Mouse (Mus musculus) stomach, embryonic 14.5 days (tissue): ENCODE data around the gene Tkfc. TPM values are rescaled to one million over a fixed set of nuclear protein-coding genes. Genes with fewer than 3 reads are reported as not detected.

Source experiments
- ATAC-seq: fragments of 200-750 bp; cut with Nextera tagmentation; 2 replicates; pipeline ENCODE4 v1.8.0; 2017; ENCODE audit warnings: low read depth, moderate TSS enrichment; ENCODE audit not compliant: insufficient number of reproducible peaks, insufficient read depth, low FRiP score
- H3K27ac ChIP-seq: fragments of 300-500 bp; sonication (generic); 2 replicates; pipeline ENCODE4 v1.5.1; 2014; ENCODE audit warnings: mild to moderate bottlenecking, low read length, moderate library complexity, mixed read lengths
- H3K27me3 ChIP-seq: fragments of 300-500 bp; sonication (generic); 2 replicates; pipeline ENCODE4 v1.6.1; 2014; ENCODE audit warnings: low read length, control low read depth, mixed read lengths; ENCODE audit not compliant: control insufficient read depth, insufficient read depth
- H3K36me3 ChIP-seq: fragments of 300-500 bp; sonication (generic); 2 replicates; pipeline ENCODE4 v1.6.1; 2014; ENCODE audit warnings: mild to moderate bottlenecking, control low read depth, low read length, moderate library complexity, mixed read lengths; ENCODE audit not compliant: control insufficient read depth, insufficient read depth
- H3K4me1 ChIP-seq: fragments of 300-500 bp; sonication (generic); 2 replicates; pipeline ENCODE4 v1.6.1; 2014; ENCODE audit warnings: low read length, control low read depth, mixed read lengths; ENCODE audit not compliant: control insufficient read depth, insufficient read depth
- H3K4me2 ChIP-seq: fragments of 300-500 bp; sonication (generic); replicated peaks from 2 replicates; pipeline ENCODE4 v1.6.1; 2014; ENCODE audit warnings: low read depth, low read length, control low read depth
- H3K4me3 ChIP-seq: fragments of 300-500 bp; sonication (generic); 2 replicates; pipeline ENCODE4 v1.5.1; 2014; ENCODE audit warnings: low read depth, low read length, control low read depth
- H3K9ac ChIP-seq: fragments of 300-500 bp; sonication (generic); replicated peaks from 2 replicates; pipeline ENCODE4 v1.6.1; 2014; ENCODE audit warnings: low read depth, mild to moderate bottlenecking, control low read depth, low read length, moderate library complexity, mixed read lengths
- H3K9me3 ChIP-seq: fragments of 300-500 bp; sonication (generic); 2 replicates; pipeline ENCODE4 v1.6.1; 2016; ENCODE audit warnings: low read depth, low read length, control low read depth; ENCODE audit not compliant: control insufficient read depth
- WGBS: fragments of 180-500 bp; shearing (Covaris S2); extraction: QIAGEN DNeasy Blood & Tissue Kit; methylation state at CpG from one replicate; pipeline ENCODE4 v1.1.7; 2014; 5-methylcytosine and 5-hydroxymethylcytosine counted together
- polyA plus RNA-seq: library from polyadenylated mRNA; unstranded; fragments of >200 nt; fragmentation: Nextera tagmentation; extraction: Ambion mirVana; gene quantifications from 2 replicates; pipeline ENCODE4 v1.2.1, GENCODE M21; 2014

Tkfc gene
- polyA plus RNA-seq: 17.7 and 19.2 TPM in 2 replicates

- Histone ChIP-seq H3K36me3 (peaks cover 31% of the 10 kb centered on the region), H3K27ac (peak within 1 kb of the TSS; percentile 93), H3K4me3 (peak within 1 kb of the TSS; percentile 98), H3K27me3 (no peaks in the 10 kb centered on the region), H3K4me1 (peaks cover 27% of the 10 kb centered on the region), H3K9ac (peak within 1 kb of the TSS; percentile 94), H3K9me3 (no peaks in the 10 kb centered on the region), H3K4me2 (peak within 1 kb of the TSS; percentile 85)
- ATAC-seq: peak; percentile 97
- under 1% methylated on average over 49 of the region's 49 CpGs for WGBS
These were observed at the start of gene Tkfc, which contains the start of gene Ddb1 for GRCm38 (mm10) chr19:10605293-10605900. TSS of gene Tkfc (minus strand) at chr19:10605654. TSS of gene Ddb1 (plus strand) at chr19:10605327.

DNA sequence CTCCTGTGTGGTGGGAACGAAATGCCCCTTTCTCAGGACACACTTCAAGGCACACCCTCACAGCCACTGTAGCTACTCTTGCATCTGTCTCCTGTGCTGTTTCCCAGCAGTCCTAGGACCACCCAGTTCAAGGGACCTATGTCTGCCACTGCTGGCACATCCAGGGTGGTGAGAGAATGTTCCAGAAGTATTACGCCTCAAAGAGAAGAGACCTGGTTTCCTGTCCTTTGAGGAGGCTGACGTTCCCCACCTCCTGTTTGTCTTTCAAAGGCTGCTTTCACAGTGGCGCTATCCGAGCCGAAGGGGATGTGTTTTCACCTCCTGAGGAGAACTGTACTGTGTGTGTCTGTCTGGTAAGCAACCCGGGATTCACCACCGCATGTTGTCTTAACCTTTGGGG, 42.7 kb upstream of the Tkfc start:
- H3K27ac ChIP-seq: no peak overlapping the region
- no peak overlapping the region for H3K4me2 ChIP-seq
- no peak for ATAC-seq
- no peaks in the 10 kb centered on the region for H3K4me1 ChIP-seq
- H3K9me3 ChIP-seq: no peaks in the 10 kb centered on the region
- WGBS: 75% methylated on average over 8 of the region's 8 CpGs
- H3K4me3 ChIP-seq: no peak overlapping the region
- no peaks in the 10 kb centered on the region for H3K36me3 ChIP-seq
- no peaks in the 10 kb centered on the region for H3K27me3 ChIP-seq
- H3K9ac ChIP-seq: no peak overlapping the region

- ATAC-seq: no peak
- Histone ChIP-seq H3K36me3 (no peaks in the 10 kb centered on the region), H3K4me3 (no peak overlapping the region), H3K4me2 (no peak overlapping the region), H3K9ac (no peak overlapping the region), H3K27ac (no peak overlapping the region), H3K9me3 (no peaks in the 10 kb centered on the region), H3K4me1 (no peaks in the 10 kb centered on the region), H3K27me3 (no peaks in the 10 kb centered on the region)
- 87% methylated on average over 2 of the region's 2 CpGs for WGBS
These were observed 40.2 kb upstream of the Tkfc start for GRCm38 (mm10) chr19:10645616-10646015.

GRCm38 (mm10) chr19:10640589-10641378, 35.3 kb upstream of the Tkfc start:
- no peak overlapping the region for H3K4me2 ChIP-seq
- H3K27ac ChIP-seq: no peak overlapping the region
- no peaks in the 10 kb centered on the region for H3K9me3 ChIP-seq
- no peaks in the 10 kb centered on the region for H3K27me3 ChIP-seq
- ATAC-seq: peak; percentile 10; the same call in 1 of the 2 replicates
- no peak overlapping the region for H3K4me3 ChIP-seq
- no peaks in the 10 kb centered on the region for H3K36me3 ChIP-seq
- WGBS: 44% methylated on average over 13 of the region's 13 CpGs
- H3K9ac ChIP-seq: no peak overlapping the region
- H3K4me1 ChIP-seq: no peaks in the 10 kb centered on the region

GRCm38 (mm10) chr19:10640080-10640479, 34.6 kb upstream of the Tkfc start:
- Histone ChIP-seq H3K4me1 (0 out of 2 replicates have a peak, but pooled peaks cover 2% of the 10 kb centered on the region), H3K4me3 (no peak overlapping the region), H3K36me3 (no peaks in the 10 kb centered on the region), H3K27ac (no peak overlapping the region; the same call in 1 of the 2 replicates), H3K27me3 (no peaks in the 10 kb centered on the region), H3K9me3 (no peaks in the 10 kb centered on the region), H3K9ac (no peak overlapping the region), H3K4me2 (no peak overlapping the region)
- 10% methylated on average over 5 of the region's 5 CpGs for WGBS
- no peak for ATAC-seq

- Histone ChIP-seq H3K4me1 (peaks cover 12% of the 10 kb centered on the region; the same call in 1 of the 2 replicates), H3K4me2 (no peak overlapping the region), H3K27ac (no peak overlapping the region), H3K9me3 (no peaks in the 10 kb centered on the region), H3K36me3 (no peaks in the 10 kb centered on the region), H3K9ac (no peak overlapping the region), H3K4me3 (no peak overlapping the region), H3K27me3 (no peaks in the 10 kb centered on the region)
- ATAC-seq: no peak
- WGBS: 48% methylated on average over 7 of the region's 7 CpGs
These were observed 32.4 kb upstream of the Tkfc start for GRCm38 (mm10) chr19:10637840-10638239.

DNA sequence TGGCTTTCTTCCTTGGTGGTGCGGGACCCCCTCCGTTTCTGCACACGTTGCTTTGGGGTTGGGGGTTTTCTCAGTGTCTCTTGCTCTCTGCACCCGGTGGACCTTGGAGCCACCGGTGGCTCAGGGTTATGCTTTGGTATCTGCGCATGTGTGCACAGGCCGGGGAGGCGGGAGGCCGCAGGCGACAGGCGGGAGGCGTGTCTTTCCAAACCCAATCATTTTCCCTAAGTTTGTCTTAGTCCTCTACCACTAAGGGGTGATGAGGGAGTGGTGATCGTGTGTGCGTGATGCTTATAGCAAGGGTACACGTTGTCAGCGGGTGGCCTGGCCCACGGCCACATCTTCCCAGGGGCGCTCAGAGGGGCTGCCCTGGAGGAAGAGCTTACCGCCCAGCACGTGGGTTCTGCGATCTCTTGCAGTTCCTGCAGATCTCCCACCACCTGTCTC, 29.4 kb upstream of the Tkfc start:
- peak overlapping the region; percentile 40 for H3K9ac ChIP-seq
- 1% methylated on average over 21 of the region's 21 CpGs for WGBS
- peak overlapping the region; percentile 11; the same call in 1 of the 2 replicates for H3K27ac ChIP-seq
- H3K27me3 ChIP-seq: no peaks in the 10 kb centered on the region
- H3K4me1 ChIP-seq: peaks cover 12% of the 10 kb centered on the region; the same call in 1 of the 2 replicates
- no peaks in the 10 kb centered on the region for H3K9me3 ChIP-seq
- peaks cover 7% of the 10 kb centered on the region for H3K36me3 ChIP-seq
- peak overlapping the region; percentile 99 for H3K4me2 ChIP-seq
- H3K4me3 ChIP-seq: peak overlapping the region; percentile 37
- ATAC-seq: peak; percentile 87

- H3K4me2 ChIP-seq: peak within 1 kb of the TSS; percentile 99
- H3K4me1 ChIP-seq: peaks cover 12% of the 10 kb centered on the region; the same call in 1 of the 2 replicates
- H3K27me3 ChIP-seq: no peaks in the 10 kb centered on the region
- H3K4me3 ChIP-seq: peak within 1 kb of the TSS; percentile 37
- peak; percentile 73 for ATAC-seq
- 2% methylated on average over 32 of the region's 32 CpGs for WGBS
- peak within 1 kb of the TSS; percentile 11; the same call in 1 of the 2 replicates for H3K27ac ChIP-seq
- H3K36me3 ChIP-seq: peaks cover 13% of the 10 kb centered on the region
- no peaks in the 10 kb centered on the region for H3K9me3 ChIP-seq
- H3K9ac ChIP-seq: peak within 1 kb of the TSS; percentile 40
These were observed 28.8 kb upstream of the Tkfc start, which contains the start of gene Vwce for GRCm38 (mm10) chr19:10634106-10634871. TSS of gene Vwce (plus strand) at chr19:10634213.
